Mouse (Mus musculus): ENCODE measurements around the gene Gm44973.
"Not testable (repeated sequence)": the region's sequence is repeated elsewhere in the genome, so short reads cannot be mapped to it uniquely, and the experiment has no call there.

The Gm44973 gene

GRCm38 (mm10) chr7:5017352-5017751 lies 2.1 kb downstream of the Gm44973 start:
- no peak for DNase-seq

GRCm38 (mm10) chr7:5017931-5018330 lies 2.6 kb downstream of the Gm44973 start:
- no peak for DNase-seq

- DNase-seq = not testable (repeated sequence)
Observed at GRCm38 (mm10) chr7:5019576-5019975, 4.3 kb downstream of the Gm44973 start.

GRCm38 (mm10) chr7:5020000-5020681 lies 4.8 kb downstream of the Gm44973 start, which contains the start of the genes Zfp865 and Ccdc106:
Gene Zfp865, plus strand, starts transcription at chr7:5020376.
Gene Ccdc106, plus strand, starts transcription at chr7:5020553.
- DNase-seq = peak; percentile 99

GRCm38 (mm10) chr7:5020685-5021084 lies 5.4 kb downstream of the Gm44973 start:
- no peak for DNase-seq

- no peak for DNase-seq
Observed at GRCm38 (mm10) chr7:5021197-5021596, 5.9 kb downstream of the Gm44973 start.

- DNase-seq = no peak
Observed at GRCm38 (mm10) chr7:5029543-5029942, 14.2 kb downstream of the Gm44973 start.

- no peak for DNase-seq
Observed at GRCm38 (mm10) chr7:5029946-5030345, 14.7 kb downstream of the Gm44973 start.

GRCm38 (mm10) chr7:5030554-5031275 lies 15.4 kb downstream of the Gm44973 start:
- DNase-seq = no peak

GRCm38 (mm10) chr7:5031496-5031895 lies 16.2 kb downstream of the Gm44973 start:
- no peak for DNase-seq

- no peak for DNase-seq
Observed at GRCm38 (mm10) chr7:5033818-5034217, 18.5 kb downstream of the Gm44973 start, which contains the start of gene 4632433K11Rik. Gene 4632433K11Rik, plus strand, starts transcription at chr7:5034118.

GRCm38 (mm10) chr7:5035628-5036027 lies 20.3 kb downstream of the Gm44973 start:
- no peak for DNase-seq

GRCm38 (mm10) chr7:5036136-5036535 lies 20.8 kb downstream of the Gm44973 start:
- peak; percentile 6 for DNase-seq

GRCm38 (mm10) chr7:5037026-5037425 lies 21.7 kb downstream of the Gm44973 start:
- DNase-seq = no peak

- no peak for DNase-seq
Observed at GRCm38 (mm10) chr7:5037467-5037866, 22.2 kb downstream of the Gm44973 start.

- peak; percentile 90 for DNase-seq
Observed at GRCm38 (mm10) chr7:5038109-5038732, 22.9 kb downstream of the Gm44973 start, which contains the start of gene Zfp784. Gene Zfp784, minus strand, starts transcription at chr7:5038446.

- DNase-seq = no peak
Observed at GRCm38 (mm10) chr7:5038940-5039339, 23.6 kb downstream of the Gm44973 start.

- no peak for DNase-seq
Observed at GRCm38 (mm10) chr7:5044981-5045380, 29.7 kb downstream of the Gm44973 start.

- DNase-seq = no peak
Observed at GRCm38 (mm10) chr7:5046112-5046511, 30.8 kb downstream of the Gm44973 start.

GRCm38 (mm10) chr7:5047313-5047712 lies 32.0 kb downstream of the Gm44973 start:
- DNase-seq = no peak

GRCm38 (mm10) chr7:5051193-5052192 lies 36.2 kb downstream of the Gm44973 start, which contains the start of gene Zfp580:
Gene Zfp580, plus strand, starts transcription at chr7:5051538.
- peak; percentile 71 for DNase-seq

GRCm38 (mm10) chr7:5052438-5052837 lies 37.1 kb downstream of the Gm44973 start:
- DNase-seq = no peak
